Mouse (Mus musculus) 3134 (cell line): ENCODE data around the gene Pmpcb.

Experiments used
- DNase-seq: peaks from one replicate; pipeline ENCODE4 v3.0.0-alpha.2; 2011; ENCODE audit warnings: low spot score; ENCODE audit not compliant: insufficient read length; ENCODE audit errors: extremely low read depth

Pmpcb gene

DNA sequence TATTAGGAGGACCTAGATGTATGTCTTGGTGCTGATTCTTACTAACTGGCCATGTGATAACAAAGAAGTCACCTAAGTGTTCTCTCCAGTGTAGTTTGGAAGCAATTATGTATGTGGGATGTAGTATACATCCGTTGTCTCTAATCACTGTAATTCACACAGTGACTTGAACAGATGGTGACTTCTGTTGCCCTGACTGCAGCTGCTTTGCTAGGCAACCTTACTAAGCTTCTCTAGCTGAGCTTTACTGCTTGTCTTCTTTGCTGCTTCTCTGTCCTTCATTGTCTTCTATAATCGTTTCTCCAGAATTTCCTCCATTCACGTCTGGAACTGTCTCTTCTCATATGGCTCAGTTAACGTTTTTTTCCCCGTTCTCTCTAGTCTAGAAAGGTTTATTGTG, 52.1 kb downstream of the Pmpcb start:
- no peak for DNase-seq

DNA sequence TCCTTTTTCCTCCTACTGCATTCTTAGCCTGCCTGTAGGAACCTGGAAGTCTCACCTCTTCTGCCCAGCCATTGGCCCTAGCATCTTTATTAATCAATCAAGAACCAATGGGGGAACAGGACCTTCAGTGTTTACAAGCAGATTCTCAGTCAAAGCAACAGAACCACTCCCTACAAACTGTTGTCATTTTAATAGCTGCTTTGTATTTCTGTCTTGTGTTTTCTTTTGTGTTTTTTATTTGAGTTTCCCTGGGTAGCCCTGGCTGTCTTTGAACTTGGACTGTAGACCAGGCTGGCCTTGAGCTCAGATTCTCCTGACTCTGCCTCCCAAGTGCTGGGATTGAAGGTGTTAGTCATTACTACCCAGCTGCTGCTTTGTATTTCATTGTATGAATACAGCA, 55.2 kb downstream of the Pmpcb start:
- DNase-seq, result no peak

DNA sequence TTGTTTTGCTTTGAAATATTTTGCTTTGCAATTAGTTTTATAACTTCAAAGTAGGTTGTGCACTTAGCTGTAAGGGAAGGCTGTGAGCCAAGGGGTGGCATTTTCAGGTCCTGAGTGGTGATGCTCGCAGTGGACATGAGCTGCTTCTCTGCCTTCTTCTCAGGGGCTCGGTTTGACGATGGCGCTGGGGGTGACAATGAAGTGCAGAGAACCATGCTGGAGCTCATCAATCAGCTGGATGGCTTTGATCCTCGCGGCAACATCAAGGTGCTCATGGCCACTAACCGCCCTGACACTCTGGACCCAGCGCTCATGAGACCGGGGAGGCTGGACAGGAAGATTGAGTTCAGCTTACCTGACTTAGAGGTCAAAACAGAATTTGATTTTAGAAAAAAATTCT, 66.0 kb downstream of the Pmpcb start:
- DNase-seq, result no peak

DNA sequence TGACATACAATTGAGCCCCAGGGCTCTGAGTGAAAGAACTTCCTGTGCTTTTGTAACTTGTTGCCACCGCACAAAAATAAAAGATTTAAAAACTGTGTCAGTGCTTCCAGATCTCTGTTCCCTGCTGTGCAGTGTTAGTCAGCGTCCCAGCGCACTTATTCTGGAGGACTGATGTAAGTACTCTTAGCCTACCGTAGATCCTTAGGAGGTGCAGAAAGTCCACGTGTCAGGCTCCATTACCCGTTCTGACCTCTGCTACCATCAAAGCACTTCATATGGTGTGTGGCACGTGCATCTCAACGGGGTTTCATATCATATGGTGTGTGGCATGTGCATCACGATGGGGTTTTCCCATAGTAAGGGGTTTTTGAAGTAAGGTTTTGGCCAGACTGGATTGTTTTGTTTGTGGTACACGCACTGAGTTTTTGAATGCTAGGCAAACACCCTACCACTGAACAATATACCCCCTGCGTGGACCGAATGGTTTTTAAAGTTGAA, 66.8 kb downstream of the Pmpcb start:
- no peak for DNase-seq

DNA sequence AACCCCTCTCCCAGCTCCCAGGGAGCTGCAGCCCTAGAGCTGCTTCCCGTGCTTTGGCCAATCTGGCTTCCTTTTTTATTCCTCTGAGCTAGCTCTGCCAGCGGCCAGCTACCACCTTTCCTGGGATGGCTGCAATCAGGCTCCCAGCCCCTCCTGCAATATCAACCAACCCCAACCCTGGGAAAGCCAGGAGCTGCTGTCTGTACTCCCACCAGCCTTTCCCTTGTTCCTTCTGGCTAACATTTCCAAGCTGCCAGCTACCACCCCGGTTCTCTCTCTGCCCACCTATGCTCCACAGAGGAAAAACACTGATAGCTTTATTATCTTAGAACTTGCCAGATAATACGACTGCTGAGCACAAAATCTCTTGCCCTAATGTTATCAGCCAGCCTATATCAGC, 67.9 kb downstream of the Pmpcb start:
- DNase-seq, result no peak
